Mouse (Mus musculus): ENCODE data around the gene Tubb3.
"Not testable (repeated sequence)": the region's sequence is repeated elsewhere in the genome, so short reads cannot be mapped to it uniquely, and the experiment has no call there.

Gene Tubb3

DNA sequence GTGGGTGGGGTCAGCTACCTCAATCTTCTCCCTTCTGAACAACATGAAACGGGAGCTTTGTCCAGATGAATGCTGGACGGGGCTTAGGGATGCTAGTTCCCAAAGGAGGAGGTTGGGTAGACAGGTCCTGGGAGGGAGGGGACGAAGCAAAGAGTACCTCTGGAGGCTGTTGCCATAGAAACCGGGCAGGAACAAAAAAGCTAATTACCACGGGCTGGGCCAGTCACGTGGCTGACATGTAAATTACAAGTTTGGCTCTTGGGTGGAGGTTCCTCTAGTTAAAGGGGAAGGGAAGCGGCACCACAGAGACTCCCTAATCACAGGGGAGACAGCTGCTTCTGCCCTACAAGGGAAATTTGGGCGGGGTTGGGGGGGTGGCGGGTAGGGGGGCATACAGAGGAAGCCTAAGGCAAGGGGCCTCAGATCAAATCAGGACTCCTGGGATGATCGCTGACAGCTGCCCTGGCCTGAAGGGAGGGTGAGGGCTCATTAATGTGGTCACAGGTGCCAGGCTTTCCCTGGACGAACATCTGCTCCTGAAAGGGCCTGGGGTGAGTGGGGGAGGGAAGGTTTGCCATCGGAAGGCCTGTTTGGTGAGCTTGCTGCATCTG lies 1.4 kb downstream of the Tubb3 start:
- in situ Hi-C loops (cut with MboI, MseI): no loop called here

DNA sequence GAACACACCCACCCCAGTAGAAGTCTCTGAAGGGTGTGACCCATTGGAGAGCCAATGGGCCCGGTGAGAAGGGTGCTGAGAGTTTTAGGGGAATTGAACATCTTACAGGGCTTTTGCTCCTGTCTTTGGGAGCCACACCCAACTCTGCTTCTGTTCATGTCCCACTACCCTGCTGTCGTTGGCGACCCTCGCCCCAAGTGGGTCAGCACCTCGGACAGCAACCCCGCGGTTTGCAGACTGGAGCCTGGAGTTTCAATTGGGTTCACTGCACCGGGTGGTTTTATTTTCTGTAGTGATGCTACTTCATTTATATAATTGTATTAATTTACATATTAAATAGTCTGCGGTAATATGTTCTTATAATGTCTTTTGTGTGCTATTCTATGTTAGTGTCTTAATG lies 3.0 kb downstream of the Tubb3 start:
- in situ Hi-C loops (cut with MboI, MseI): no loop called here

DNA sequence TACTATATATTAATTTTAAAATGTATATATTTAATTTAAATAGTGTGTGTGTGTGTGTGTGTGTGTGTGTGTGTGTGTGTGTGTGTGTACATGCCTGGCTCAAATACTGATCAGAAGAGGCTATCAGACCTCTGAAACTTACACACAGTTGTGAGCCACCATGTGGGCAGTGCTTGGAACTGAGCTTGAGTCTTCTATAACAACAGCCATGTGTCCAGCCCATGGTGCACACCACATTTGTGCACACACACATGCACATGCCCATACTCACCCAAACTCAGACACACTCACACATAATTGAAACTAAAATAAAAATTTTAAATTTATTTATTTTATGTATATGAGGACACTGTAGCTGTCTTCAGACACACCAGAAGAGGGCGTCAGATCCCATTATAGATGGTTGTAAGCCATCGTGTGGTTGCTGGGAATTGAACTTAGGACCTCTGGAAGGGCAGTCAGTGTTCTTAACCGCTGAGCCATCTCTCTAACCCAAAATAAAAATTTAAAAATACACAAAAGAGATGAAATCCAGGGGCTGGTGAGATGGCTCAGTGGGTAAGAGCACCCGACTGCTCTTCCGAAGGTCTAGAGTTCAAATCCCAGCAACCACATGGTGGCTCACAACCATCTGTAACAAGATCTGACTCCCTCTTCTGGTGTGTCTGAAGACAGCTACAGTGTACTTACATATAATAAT lies 3.9 kb downstream of the Tubb3 start:
- in situ Hi-C loops (cut with MboI, MseI): not testable (repeated sequence)

DNA sequence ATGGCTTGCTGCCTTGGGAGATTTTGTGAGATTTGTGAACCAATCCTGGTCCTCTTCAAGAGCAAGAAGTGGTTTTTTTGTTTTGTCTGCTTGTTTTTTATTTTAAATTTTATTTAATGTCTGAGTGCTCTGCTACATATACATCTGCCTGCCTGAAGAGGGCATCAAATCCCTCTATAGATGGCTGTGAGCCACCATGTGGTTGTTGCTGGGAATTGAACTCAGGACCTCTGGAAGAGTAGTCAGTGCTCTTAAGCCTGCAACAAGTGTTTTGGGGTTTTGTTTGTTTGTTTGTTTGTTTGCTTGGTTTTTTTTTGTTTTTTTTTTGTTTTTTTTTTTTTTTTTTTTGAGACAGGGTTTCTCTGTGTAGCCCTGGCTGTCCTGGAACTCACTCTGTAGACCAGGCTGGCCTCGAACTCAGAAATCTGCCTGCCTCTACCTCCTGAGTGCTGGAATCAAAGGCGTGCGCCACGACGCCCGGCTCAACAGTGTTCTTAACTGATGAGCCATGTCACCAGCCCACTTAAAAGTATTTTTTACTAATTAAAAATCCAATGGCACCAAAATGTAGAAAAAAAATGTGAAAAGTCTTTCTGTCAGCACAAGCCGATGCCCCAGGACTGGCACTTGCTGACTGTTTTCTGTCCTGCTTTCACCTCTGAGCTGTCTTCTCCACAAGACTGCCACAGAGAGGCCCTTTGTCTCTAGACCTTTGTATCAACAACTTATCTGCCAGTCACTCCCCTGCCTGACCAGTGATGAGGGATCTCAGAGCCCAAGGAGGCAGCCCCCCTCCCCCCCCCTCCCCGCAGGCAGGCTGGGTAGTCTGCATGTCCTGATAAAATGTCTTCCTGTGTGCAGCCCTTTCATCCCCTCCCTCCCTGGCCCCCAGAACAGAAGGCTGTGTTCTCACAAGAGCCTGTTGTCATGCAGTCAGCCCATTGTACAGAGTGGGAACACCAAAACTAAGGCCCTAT lies 5.0 kb downstream of the Tubb3 start:
- in situ Hi-C loops (cut with MboI, MseI): no loop called here

DNA sequence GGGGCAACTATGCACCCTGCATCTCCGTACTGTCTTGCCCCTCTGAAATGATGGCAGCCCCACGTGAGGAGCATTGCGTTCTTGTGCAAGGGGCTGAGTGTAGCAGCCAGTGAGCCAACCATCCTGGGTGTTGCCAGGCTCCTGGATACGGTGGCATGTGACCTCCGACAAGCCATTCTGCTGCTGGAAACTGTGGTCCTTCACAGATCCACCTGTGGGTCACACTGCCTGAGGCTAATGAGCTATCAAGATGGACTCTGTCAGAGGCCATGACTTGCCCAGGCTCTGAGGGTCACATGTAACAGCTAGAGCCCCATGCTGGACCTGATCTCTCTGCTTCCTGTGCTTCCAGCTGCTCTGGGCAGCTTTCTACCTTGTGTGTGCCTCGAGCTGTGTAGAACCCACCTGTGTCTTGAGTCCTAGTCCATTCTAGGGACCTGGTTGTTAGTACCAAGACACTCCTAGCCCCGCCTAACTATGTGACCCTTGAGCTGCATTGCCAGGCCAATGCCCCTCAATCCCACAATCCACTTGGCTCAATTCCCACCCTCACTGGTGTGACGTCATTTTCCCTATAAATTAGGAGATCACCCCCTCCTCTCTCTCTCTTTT lies 5.8 kb downstream of the Tubb3 start:
- in situ Hi-C loops (cut with MboI, MseI): no loop called here

DNA sequence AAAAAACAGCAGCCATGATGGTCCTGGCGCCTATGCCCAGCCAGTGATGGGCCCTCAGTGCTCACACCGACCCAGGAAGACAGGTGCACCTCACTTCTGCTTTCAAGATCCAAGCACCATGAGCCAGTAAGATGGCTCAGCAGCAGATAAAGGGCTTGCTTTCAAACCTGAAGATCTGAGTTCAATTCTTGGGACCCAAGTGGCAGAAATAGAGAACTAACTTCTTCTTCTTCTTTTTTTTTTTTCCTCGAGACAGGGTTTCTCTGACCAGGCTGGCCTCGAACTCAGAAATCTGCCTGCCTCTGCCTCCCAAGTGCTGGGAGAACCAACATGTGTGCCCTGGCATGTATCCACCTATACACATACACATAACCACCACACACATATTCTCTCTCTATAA lies 8.5 kb downstream of the Tubb3 start:
- in situ Hi-C loops (cut with MboI, MseI): no loop called here

DNA sequence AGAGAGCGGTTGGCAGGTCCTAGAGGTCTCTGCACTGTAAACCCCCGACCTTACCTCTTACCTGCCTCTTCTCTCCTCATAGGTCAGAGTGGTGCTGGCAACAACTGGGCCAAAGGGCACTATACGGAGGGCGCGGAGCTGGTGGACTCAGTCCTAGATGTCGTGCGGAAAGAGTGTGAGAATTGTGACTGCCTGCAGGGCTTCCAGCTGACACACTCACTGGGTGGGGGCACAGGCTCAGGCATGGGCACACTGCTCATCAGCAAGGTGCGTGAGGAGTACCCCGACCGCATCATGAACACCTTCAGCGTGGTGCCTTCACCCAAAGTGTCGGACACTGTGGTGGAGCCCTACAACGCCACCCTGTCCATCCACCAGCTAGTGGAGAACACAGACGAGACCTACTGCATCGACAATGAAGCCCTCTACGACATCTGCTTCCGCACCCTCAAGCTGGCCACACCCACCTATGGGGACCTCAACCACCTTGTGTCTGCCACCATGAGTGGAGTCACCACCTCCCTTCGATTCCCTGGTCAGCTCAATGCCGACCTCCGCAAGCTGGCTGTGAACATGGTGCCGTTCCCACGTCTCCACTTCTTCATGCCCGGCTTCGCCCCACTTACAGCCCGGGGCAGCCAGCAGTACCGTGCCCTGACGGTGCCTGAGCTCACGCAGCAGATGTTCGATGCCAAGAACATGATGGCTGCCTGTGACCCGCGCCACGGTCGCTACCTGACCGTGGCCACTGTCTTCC lies 9.5 kb downstream of the Tubb3 start:
- in situ Hi-C loops (cut with MboI, MseI): no loop called here

DNA sequence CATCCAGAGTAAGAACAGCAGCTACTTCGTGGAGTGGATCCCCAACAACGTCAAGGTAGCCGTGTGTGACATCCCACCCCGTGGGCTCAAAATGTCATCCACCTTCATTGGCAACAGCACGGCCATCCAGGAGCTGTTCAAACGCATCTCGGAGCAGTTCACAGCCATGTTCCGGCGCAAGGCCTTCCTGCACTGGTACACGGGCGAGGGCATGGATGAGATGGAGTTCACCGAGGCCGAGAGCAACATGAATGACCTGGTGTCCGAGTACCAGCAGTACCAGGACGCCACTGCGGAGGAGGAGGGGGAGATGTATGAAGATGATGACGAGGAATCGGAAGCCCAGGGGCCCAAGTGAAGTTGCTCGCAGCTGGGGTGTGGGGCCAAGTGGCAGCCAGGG lies 10.1 kb downstream of the Tubb3 start:
- in situ Hi-C loops (cut with MboI, MseI): no loop called here

DNA sequence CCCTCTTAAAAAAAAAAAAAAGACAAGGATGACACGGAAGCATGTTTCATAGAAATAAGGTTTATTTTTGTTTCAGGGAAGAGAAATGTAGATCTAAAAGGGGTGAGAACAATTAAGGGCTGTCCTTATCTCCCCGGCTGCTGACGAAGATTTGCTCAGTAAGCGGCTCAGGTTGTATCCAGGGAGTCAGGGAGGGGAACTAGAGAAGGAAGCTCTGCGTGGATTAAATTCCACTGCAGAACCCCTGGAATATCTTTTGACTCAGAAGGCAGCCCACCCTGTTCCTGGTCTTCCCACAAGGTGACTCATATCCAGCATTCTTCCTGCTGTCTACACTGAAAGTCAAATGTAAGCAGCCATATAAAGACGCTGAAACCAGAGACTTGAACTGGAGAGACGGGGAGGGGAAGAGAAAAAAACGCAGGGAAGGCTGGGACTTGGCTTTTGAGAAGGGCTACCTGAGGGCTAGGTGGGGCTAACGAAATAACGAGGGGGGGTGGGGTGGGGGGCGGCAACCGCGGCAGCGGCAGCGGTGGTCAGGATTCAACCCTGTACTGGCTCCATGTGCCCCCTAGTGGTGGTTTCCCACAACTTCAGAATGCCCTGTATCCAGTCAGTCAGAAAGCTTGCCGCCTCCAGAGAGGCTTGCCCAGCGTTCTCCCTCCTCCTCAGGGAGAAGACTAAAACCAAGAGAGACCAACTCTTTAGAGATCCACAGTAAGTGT lies 11.0 kb downstream of the Tubb3 start:
- in situ Hi-C loops (cut with MboI, MseI): no loop called here

DNA sequence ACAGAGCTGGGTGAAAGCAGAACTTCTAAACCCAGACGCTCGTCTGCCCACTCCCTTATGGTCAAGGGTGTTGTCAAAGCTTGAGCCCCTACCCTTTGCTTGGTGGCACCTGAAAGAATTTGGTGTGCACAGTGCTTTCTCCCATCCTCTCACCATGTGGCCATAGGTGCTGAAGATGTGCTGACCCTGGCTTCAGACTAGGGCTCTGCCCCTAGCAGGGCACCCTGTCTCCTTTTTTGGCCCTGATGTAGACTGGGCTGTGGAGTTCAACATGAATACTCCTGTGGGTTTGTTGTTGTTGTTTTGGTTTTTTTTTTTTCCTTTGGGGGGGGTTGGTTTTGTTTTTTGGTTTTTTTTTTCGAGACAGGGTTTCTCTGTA lies 11.5 kb downstream of the Tubb3 start:
- in situ Hi-C loops (cut with MboI, MseI): no loop called here

DNA sequence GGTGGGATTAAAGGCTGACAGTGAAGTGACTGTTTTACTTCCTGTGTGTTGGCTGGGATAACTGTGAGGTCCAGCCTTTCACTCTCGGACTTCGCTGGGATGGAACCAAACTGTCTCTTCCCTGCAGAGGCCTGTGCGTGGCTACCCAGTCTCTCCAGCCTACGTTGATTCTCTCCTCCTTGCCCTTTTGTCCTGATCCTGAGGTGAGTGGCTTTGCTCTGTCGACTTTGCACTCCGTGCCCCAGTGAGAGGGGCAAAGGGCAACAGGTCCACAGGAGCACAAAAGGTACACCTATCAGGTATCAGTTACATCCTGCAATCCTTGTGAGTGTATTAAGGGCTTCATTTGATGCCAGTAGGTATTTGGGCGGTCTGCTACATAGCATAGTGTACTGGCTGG lies 12.2 kb downstream of the Tubb3 start, which contains the start of gene Def8:
Def8 (plus strand) TSS at position 87 of the 400 bp plus-strand sequence.
- in situ Hi-C loops (cut with MboI, MseI): no loop called here

DNA sequence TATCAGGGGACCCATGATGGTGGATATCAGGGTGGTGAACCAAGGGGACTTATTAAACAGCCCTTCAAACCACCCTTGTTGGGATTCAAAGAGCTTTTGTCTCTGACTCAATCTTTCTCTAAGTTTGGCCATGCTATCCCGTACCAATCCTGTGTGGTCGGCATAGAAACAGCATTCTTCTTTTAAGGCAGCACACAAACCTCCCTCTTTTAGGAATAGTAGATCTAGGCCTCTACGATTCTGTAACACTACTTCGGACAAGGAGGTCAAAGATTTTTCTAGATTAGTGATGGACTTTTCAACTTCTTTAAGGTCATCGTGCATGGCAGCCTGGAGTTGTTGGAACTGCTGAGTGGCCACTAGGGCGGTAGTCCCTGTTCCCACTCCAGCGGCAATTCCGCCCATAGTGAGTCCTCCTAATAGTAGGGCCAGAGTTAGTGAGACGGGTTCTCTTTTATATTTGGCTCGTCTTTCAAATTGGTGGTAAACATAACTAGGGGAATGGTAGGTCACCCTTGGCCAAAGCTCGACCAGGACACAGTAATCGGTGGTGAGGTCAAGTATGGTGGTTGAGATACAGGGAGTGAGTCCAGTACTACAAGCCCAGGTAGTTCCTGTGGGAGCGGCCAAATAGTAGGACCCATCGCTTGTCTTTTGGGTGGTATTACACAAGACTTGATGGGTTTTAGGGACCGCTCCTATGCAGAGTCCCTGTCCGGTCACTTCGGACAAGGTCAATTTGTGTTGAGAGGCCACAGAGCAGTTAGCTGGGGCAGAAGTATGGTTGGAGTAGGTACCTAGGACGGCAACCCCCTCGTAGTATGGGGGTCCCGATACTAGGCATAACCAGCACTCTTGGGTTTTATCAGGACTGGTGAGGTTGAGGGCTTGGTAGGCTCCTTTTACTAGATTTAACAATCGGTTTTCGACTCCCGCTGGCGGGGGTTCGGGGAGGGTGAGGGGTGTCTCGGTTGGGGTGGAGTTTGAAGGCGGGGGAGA lies 15.6 kb downstream of the Tubb3 start:
- in situ Hi-C loops (cut with MboI, MseI): no loop called here

DNA sequence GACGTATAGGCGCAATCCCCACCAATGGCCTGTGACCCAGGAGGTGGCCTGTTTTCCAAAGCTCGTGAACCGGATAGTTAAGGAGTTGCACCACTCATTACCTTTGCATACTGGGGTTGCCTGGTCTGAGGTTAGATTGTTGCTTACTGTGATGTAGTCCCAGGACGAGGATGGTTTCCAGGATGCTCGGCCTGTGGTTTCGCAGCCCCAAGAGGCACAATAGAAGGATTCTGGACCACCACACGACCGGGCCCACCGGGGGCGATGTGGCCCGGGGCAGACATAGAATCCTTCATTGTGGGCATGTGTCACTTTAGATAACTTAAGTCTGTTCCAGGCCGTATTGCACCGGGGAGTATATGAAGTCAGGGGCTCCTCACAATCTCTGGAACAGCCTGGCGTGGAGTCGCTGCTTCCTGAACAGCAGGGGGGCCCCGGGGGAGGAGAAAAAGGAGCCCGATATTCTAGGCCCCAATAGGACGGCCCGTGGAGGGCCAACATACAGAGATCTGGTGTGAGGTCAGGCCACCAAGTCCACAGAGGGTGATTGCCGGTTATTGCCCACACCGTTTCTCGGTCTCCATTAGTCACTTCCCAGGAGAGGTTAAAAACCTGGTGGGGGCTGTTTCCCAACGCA lies 16.5 kb downstream of the Tubb3 start:
- in situ Hi-C loops (cut with MboI, MseI): no loop called here

DNA sequence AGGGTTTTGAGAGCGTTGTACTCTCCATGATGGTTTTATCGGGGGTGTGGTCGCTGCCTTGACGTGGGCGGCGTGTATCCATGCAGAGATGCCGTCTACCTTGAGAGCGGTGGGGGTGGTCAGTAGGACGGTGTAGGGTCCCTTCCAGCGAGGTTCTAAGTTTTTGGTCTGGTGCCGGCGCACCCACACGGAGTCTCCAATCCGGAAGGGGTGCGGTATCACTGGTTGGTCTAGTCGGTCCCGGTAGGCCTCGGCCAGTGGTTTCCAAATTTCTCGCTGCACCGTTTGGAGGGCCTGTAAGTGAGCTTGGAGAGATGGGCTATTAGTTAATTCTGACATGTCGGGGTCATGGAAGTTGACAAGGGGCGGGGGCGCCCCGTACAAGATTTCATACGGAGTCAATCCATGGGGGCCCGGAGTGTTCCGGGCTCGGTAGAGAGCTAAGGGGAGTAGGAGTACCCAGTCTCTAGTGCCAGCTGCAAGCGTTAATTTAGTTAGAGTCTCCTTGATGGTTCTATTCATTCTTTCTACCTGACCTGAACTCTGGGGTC lies 17.2 kb downstream of the Tubb3 start:
- in situ Hi-C loops (cut with MboI, MseI): no loop called here

DNA sequence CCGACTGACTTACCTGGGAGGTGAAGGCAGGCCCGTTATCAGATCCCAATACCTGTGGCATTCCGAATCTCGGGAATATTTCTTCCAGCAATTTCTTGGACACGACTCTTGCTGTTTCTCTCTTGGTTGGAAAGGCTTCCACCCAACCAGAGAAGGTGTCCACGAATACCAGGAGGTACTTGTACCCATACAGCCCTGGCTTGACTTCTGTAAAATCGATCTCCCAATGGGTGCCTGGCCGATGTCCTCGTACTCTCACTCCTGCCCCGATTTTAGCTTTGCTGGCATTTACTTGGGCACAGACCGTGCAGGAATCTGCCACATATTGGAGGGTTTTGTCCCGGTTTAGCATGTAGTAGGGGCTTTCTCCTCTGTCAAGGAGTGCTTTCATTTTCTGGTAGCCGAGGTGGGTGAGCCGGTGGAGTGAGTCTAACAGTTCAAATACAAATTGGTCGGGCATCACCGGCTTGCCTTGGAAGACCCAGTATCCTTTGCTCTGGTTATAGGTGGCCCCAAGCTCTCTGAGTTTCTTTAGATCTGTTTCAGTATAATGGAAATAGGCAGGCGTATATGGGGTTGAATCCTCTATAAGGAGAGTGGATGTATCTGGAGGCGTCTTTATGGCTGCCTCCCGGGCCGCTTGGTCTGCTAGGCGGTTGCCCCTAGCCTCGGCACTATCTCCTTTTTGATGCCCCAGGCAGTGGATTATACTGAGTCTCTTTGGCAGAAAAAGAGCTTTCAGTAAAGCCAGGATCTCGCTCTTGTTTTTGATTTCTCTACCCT lies 17.9 kb downstream of the Tubb3 start:
- in situ Hi-C loops (cut with MboI, MseI): no loop called here

DNA sequence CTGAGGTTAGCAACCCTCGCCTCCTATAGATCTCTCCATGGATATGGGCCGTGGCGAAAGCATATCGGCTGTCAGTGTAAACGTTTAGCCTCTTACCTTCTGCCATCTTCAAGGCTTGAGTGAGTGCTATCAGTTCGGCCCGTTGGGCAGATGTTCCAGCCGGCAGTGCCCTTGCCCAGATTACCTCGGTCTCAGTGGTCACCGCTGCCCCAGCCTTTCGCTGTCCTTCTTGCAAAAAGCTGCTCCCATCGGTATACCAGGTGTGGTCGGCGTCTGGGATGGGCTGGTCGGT lies 18.4 kb downstream of the Tubb3 start:
- in situ Hi-C loops (cut with MboI, MseI): not testable (repeated sequence)

DNA sequence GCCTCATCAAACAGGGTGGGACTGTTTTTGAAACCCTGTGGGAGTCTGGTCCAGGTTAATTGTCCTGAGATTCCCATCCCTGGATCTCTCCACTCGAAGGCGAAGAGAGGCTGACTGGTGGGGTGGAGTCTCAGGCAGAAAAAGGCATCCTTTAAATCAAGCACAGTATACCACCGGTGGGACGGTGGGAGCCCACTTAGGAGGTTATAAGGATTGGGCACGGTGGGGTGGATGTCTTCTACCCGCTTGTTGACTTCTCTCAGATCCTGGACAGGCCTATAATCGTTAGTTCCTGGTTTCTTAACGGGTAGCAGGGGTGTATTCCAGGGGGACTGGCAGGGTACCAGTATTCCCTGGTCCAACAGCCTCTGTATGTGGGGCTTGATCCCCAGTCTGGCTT lies 19.7 kb downstream of the Tubb3 start:
- in situ Hi-C loops (cut with MboI, MseI): not testable (repeated sequence)
